Mouse (Mus musculus) bone marrow macrophage, adult 2 months (primary cell): ENCODE measurements around the gene Adamts20. TPM values are rescaled to one million over a fixed set of nuclear protein-coding genes. Genes with fewer than 3 reads are reported as not detected.
"Not testable (repeated sequence)": the region's sequence is repeated elsewhere in the genome, so short reads cannot be mapped to it uniquely, and the experiment has no call there.

Experiments
- H3K27ac ChIP-seq: 2 replicates; pipeline ENCODE4 v1.5.1; 2012; ENCODE audit warnings: low read depth, low read length; ENCODE audit not compliant: insufficient read depth
- H3K4me1 ChIP-seq: 2 replicates; pipeline ENCODE4 v1.6.1; 2012; ENCODE audit warnings: low read length; ENCODE audit not compliant: control insufficient read depth, insufficient read depth
- H3K4me3 ChIP-seq: 2 replicates; pipeline ENCODE4 v1.5.1; 2012; ENCODE audit warnings: mild to moderate bottlenecking, low read length, moderate library complexity; ENCODE audit not compliant: insufficient read depth
- CTCF ChIP-seq: IDR thresholded peaks from 2 replicates; pipeline ENCODE4 v1.5.1; 2012; ENCODE audit warnings: low read depth, mild to moderate bottlenecking, low read length, moderate library complexity
- POLR2A ChIP-seq: IDR thresholded peaks from 2 replicates; pipeline ENCODE4 v1.6.1; 2012; ENCODE audit warnings: mild to moderate bottlenecking, low read depth, low read length, borderline replicate concordance
- polyA plus RNA-seq: library from polyadenylated mRNA; stranded (reverse); fragments of >200 nt; gene quantifications from 2 replicates; pipeline ENCODE4 v1.2.4, GENCODE M21; 2012; ENCODE audit not compliant: missing spikeins, insufficient read depth, insufficient read length

The Adamts20 gene
- polyA plus RNA-seq, 1 experiment = not detected

DNA sequence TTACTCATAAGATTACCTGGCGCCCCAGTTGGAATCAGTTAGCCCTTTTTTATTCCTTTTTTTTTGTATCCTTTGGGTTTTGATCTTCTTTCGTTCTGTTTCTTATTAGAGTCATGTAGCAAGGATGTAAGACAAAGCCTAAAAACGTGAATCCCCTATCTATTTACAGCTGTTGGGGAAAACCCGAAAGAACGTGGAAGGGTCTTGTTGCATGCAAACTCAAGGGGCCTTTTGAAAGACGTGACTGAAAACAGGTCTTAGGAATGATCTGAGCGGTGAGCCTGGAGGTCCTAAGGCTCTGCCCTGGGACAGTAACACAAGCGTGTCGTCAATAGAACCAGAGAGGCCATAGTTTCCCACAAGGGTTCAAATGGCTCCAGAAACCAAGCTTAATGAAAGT lies 46.1 kb downstream of the Adamts20 start:
- TF ChIP-seq CTCF (no peak), POLR2A (no peak)
- H3K4me3 ChIP-seq = no peak overlapping the region
- H3K27ac ChIP-seq = no peak overlapping the region
- H3K4me1 ChIP-seq = no peaks in the 10 kb centered on the region

DNA sequence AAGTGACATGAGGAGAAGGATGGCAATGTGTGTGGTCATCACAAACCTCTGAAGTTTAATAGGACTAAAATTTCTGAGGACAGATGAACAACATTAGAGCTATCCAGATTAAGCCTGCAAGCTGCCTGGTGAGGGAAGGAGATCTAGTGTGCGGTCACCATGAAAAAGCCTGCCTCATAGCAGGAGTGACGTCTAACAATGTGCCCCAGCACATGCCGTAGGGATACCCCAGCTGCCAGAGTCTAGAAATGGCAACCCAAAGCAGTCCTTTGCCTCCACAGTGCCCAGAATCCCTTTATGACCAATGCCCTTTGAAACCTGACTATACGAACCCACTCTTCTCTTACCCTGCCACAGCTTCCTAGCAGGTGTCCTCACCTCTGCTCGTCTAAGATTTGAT lies 46.8 kb downstream of the Adamts20 start:
- no peaks in the 10 kb centered on the region for H3K4me1 ChIP-seq
- TF ChIP-seq CTCF = no peak
- H3K4me3 ChIP-seq = no peak overlapping the region
- H3K27ac ChIP-seq = no peak overlapping the region

DNA sequence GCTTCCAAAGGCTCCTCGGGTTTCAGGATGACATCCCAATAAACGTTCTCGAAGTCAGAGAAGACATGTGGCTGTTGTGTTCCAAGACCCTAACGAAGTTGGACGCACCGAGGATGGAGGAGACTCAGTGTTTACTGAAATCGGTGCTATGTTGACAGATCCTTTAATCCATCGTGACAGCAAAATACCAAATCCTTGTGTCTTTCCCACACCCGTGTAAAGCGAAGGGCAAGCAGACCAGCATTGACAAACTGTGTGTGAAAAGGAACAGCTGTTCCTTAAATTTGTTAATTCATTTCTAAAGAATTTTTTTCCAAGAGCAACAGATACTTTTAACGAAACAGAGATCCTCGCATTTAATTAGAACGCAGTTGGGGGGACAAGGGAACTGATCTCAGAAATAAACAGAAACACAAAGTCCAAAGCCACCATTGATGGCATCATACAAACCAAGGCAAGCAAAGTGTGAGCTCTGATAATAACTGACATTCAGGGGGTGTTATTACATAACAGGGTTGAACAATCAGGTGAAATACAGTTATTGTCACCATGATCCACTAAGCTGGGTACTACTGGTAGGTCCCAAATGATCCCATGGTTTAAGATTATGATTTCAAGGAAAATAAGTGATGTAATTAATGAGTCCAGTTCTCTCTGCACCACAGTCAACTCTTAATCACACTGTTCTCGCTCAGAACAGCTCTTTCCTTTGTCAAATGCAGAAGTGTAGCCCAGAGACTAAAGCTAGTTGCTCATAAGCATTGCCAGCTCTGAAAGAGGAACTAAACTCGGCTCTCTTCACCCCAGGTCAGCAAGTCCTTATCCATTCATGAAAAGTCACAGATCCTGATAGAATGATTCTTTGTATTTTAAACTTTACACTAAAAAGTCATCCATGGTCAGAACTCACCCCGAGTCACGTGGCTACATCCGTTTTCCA lies 47.7 kb downstream of the Adamts20 start:
- H3K4me1 ChIP-seq = no peaks in the 10 kb centered on the region
- TF ChIP-seq POLR2A = no peak
- no peak for TF ChIP-seq CTCF
- H3K27ac ChIP-seq = no peak overlapping the region
- no peak overlapping the region for H3K4me3 ChIP-seq

DNA sequence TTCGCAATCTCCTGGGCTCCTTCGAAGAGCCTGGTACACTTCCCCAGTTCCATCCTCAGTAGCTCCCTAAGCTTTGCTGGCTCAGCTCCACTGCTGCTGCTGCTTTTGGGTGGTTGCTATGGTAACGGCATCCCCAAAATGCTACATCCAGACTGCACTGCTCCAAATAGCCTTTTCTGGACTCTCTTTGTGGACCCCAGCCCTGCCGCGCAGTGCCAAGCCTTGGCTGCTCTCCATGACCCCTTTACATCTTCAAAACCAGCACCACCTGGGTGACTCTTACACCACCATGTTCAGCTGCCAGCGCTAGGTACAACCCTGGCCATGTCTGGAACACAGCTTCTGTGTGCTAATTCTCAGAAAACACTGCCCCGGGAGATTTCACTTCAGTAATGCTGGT lies 55.4 kb downstream of the Adamts20 start:
- H3K4me3 ChIP-seq = no peak overlapping the region
- TF ChIP-seq CTCF = no peak
- TF ChIP-seq POLR2A = no peak
- no peaks in the 10 kb centered on the region for H3K4me1 ChIP-seq
- no peak overlapping the region for H3K27ac ChIP-seq

DNA sequence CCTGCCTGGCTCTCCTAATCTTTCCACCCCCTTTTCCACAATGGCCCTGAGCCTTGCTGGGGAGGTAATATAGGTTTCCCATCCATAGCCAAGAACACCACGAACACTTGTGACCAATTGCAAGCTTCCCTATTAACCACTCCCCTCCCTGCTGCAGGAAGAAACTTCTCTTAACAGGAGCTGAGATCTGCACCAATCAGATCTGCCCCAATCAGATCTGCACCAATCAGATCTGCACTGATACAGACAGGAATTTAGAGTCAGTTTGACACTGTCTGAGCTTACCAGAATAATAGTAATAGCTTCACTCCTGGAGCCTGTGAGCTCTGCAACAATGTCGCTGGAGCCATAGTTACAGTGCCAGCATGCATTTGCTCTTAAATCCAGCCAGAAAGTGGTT lies 58.9 kb downstream of the Adamts20 start:
- Histone ChIP-seq H3K4me1 (no peaks in the 10 kb centered on the region), H3K27ac (no peak overlapping the region), H3K4me3 (no peak overlapping the region)
- TF ChIP-seq CTCF = no peak
- no peak for TF ChIP-seq POLR2A

GRCm38 (mm10) chr15:94404071-94404545 lies 61.1 kb downstream of the Adamts20 start:
- no peak for TF ChIP-seq POLR2A
- TF ChIP-seq CTCF = no peak
- Histone ChIP-seq H3K4me1 (no peaks in the 10 kb centered on the region), H3K27ac (no peak overlapping the region), H3K4me3 (no peak overlapping the region)

- no peak for TF ChIP-seq POLR2A
- TF ChIP-seq CTCF = no peak
- Histone ChIP-seq H3K27ac (no peak overlapping the region), H3K4me3 (no peak overlapping the region), H3K4me1 (no peaks in the 10 kb centered on the region)
These were observed 61.7 kb downstream of the Adamts20 start for GRCm38 (mm10) chr15:94403461-94404070.

GRCm38 (mm10) chr15:94403018-94403417 lies 62.2 kb downstream of the Adamts20 start:
- Histone ChIP-seq H3K4me3 (no peak overlapping the region), H3K27ac (no peak overlapping the region), H3K4me1 (no peaks in the 10 kb centered on the region)
- TF ChIP-seq CTCF = no peak
- TF ChIP-seq POLR2A = no peak

DNA sequence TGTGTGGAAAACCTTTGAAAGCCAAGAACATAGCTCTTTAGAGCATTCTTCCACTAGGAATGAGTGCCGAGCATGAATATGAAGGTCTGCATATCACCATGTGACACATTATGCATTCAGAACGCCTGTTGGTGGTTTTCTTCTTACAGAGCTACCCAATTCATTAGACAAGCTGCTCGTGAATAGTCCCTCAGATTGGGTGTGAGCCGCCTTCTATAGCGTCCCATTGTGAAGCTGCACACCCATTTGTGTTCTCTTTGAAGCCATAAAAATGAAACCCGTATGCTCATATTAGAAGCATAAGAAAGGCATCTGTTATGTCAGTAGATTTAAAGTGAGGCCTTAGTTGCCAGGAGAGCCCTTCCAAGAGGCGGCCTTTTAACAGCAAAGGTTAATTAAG lies 72.5 kb downstream of the Adamts20 start:
- Histone ChIP-seq H3K27ac (no peak overlapping the region), H3K4me1 (no peaks in the 10 kb centered on the region), H3K4me3 (no peak overlapping the region)
- TF ChIP-seq CTCF (no peak), POLR2A (no peak)

- not testable (repeated sequence) for H3K4me1 ChIP-seq, H3K27ac ChIP-seq, H3K4me3 ChIP-seq
These were observed 75.1 kb downstream of the Adamts20 start for GRCm38 (mm10) chr15:94390127-94390526.
